Mouse (Mus musculus): ENCODE measurements around the gene Ppm1a. TPM values are rescaled to one million over a fixed set of nuclear protein-coding genes. Genes with fewer than 3 reads are reported as not detected.
"Not testable (repeated sequence)": the region's sequence is repeated elsewhere in the genome, so short reads cannot be mapped to it uniquely, and the experiment has no call there.

The Ppm1a gene
- polyA plus RNA-seq, 1 experiment from 2014 or later: 73.8 TPM

- Histone ChIP-seq H3K4me2 (replicated peaks; ENCODE audit: low read depth, low read length) (no peak overlapping the region), H3K27ac (ENCODE audit: low read depth, low read length) (no peak overlapping the region), H3K4me1 (ENCODE audit: control insufficient read depth, insufficient read depth, low read length) (peaks cover 4% of the 10 kb centered on the region; the same call in 1 of the 2 replicates), H3K9me3 (ENCODE audit: control insufficient read depth, low read length) (no peaks in the 10 kb centered on the region), H3K4me3 (ENCODE audit: low read length) (no peak overlapping the region), H3K9ac (ENCODE audit: low read depth, low read length) (no peak overlapping the region), H3K36me3 (ENCODE audit: control insufficient read depth, insufficient read depth, low read length) (no peaks in the 10 kb centered on the region; the same call in 1 of the 2 replicates), H3K27me3 (ENCODE audit: control insufficient read depth, insufficient read depth, low read length) (no peaks in the 10 kb centered on the region)
- 94% methylated on average over 2 of the region's 2 CpGs for WGBS
- ATAC-seq (ENCODE audit: low FRiP score, low TSS enrichment): no peak
Measured at GRCm38 (mm10) chr12:72768230-72768629, 11.0 kb downstream of the Ppm1a start.

GRCm38 (mm10) chr12:72769546-72770230 is 12.4 kb downstream of the Ppm1a start:
- 83% methylated on average over 5 of the region's 5 CpGs for WGBS

GRCm38 (mm10) chr12:72771153-72771552 is 13.9 kb downstream of the Ppm1a start:
- Histone ChIP-seq H3K27ac (ENCODE audit: low read depth, low read length) (no peak overlapping the region), H3K9me3 (ENCODE audit: control insufficient read depth, low read length) (no peaks in the 10 kb centered on the region), H3K4me3 (ENCODE audit: low read length) (no peak overlapping the region), H3K27me3 (ENCODE audit: control insufficient read depth, insufficient read depth, low read length) (no peaks in the 10 kb centered on the region), H3K4me1 (ENCODE audit: control insufficient read depth, insufficient read depth, low read length) (no peaks in the 10 kb centered on the region), H3K9ac (ENCODE audit: low read depth, low read length) (no peak overlapping the region), H3K36me3 (ENCODE audit: control insufficient read depth, insufficient read depth, low read length) (no peaks in the 10 kb centered on the region; the same call in 1 of the 2 replicates), H3K4me2 (replicated peaks; ENCODE audit: low read depth, low read length) (no peak overlapping the region)
- WGBS: 100% methylated on average over 2 of the region's 2 CpGs
- no peak for ATAC-seq (ENCODE audit: low FRiP score, low TSS enrichment)

More at GRCm38 (mm10) chr12:72769546-72770230, 12.4 kb downstream of the Ppm1a start:
- Histone ChIP-seq H3K4me3 (ENCODE audit: low read length) (no peak overlapping the region), H3K4me1 (ENCODE audit: control insufficient read depth, insufficient read depth, low read length) (no peaks in the 10 kb centered on the region), H3K9ac (ENCODE audit: low read depth, low read length) (no peak overlapping the region), H3K9me3 (ENCODE audit: control insufficient read depth, low read length) (no peaks in the 10 kb centered on the region), H3K4me2 (replicated peaks; ENCODE audit: low read depth, low read length) (no peak overlapping the region), H3K27me3 (ENCODE audit: control insufficient read depth, insufficient read depth, low read length) (no peaks in the 10 kb centered on the region), H3K36me3 (ENCODE audit: control insufficient read depth, insufficient read depth, low read length) (no peaks in the 10 kb centered on the region; the same call in 1 of the 2 replicates), H3K27ac (ENCODE audit: low read depth, low read length) (no peak overlapping the region)
- ATAC-seq (ENCODE audit: low FRiP score, low TSS enrichment): no peak

- H3K27me3 ChIP-seq (ENCODE audit: control insufficient read depth, insufficient read depth, low read length): no peaks in the 10 kb centered on the region
- H3K4me1 ChIP-seq (ENCODE audit: control insufficient read depth, insufficient read depth, low read length): no peaks in the 10 kb centered on the region
- WGBS: 89% methylated on average over 3 of the region's 3 CpGs
- no peak overlapping the region for H3K4me3 ChIP-seq (ENCODE audit: low read length)
- ATAC-seq (ENCODE audit: low FRiP score, low TSS enrichment): no peak
- no peaks in the 10 kb centered on the region for H3K9me3 ChIP-seq (ENCODE audit: control insufficient read depth, low read length)
- no peak overlapping the region for H3K27ac ChIP-seq (ENCODE audit: low read depth, low read length)
- H3K36me3 ChIP-seq (ENCODE audit: control insufficient read depth, insufficient read depth, low read length): no peaks in the 10 kb centered on the region; the same call in 1 of the 2 replicates
- H3K4me2 ChIP-seq (replicated peaks; ENCODE audit: low read depth, low read length): no peak overlapping the region
- H3K9ac ChIP-seq (ENCODE audit: low read depth, low read length): no peak overlapping the region
Measured at GRCm38 (mm10) chr12:72771711-72772110, 14.5 kb downstream of the Ppm1a start.

- WGBS: 68% methylated on average over 7 of the region's 7 CpGs
- Histone ChIP-seq H3K4me3 (ENCODE audit: low read length) (no peak overlapping the region), H3K4me2 (replicated peaks; ENCODE audit: low read depth, low read length) (no peak overlapping the region), H3K27ac (ENCODE audit: low read depth, low read length) (no peak overlapping the region), H3K9me3 (ENCODE audit: control insufficient read depth, low read length) (no peaks in the 10 kb centered on the region), H3K4me1 (ENCODE audit: control insufficient read depth, insufficient read depth, low read length) (no peaks in the 10 kb centered on the region), H3K36me3 (ENCODE audit: control insufficient read depth, insufficient read depth, low read length) (no peaks in the 10 kb centered on the region; the same call in 1 of the 2 replicates), H3K9ac (ENCODE audit: low read depth, low read length) (no peak overlapping the region), H3K27me3 (ENCODE audit: control insufficient read depth, insufficient read depth, low read length) (no peaks in the 10 kb centered on the region)
- no peak for ATAC-seq (ENCODE audit: low FRiP score, low TSS enrichment)
Measured at GRCm38 (mm10) chr12:72773921-72774320, 16.7 kb downstream of the Ppm1a start.

GRCm38 (mm10) chr12:72777244-72777643 is 20.0 kb downstream of the Ppm1a start:
- no peak for ATAC-seq (ENCODE audit: low FRiP score, low TSS enrichment)
- 76% methylated on average over 4 of the region's 4 CpGs for WGBS
- Histone ChIP-seq H3K4me1 (ENCODE audit: control insufficient read depth, insufficient read depth, low read length) (no peaks in the 10 kb centered on the region), H3K27ac (ENCODE audit: low read depth, low read length) (no peak overlapping the region), H3K4me2 (replicated peaks; ENCODE audit: low read depth, low read length) (no peak overlapping the region), H3K4me3 (ENCODE audit: low read length) (no peak overlapping the region), H3K9ac (ENCODE audit: low read depth, low read length) (no peak overlapping the region), H3K36me3 (ENCODE audit: control insufficient read depth, insufficient read depth, low read length) (no peaks in the 10 kb centered on the region), H3K27me3 (ENCODE audit: control insufficient read depth, insufficient read depth, low read length) (no peaks in the 10 kb centered on the region), H3K9me3 (ENCODE audit: control insufficient read depth, low read length) (no peaks in the 10 kb centered on the region)

GRCm38 (mm10) chr12:72780136-72780535 is 22.9 kb downstream of the Ppm1a start:
- H3K9ac ChIP-seq (ENCODE audit: low read depth, low read length): no peak overlapping the region
- no peaks in the 10 kb centered on the region for H3K4me1 ChIP-seq (ENCODE audit: control insufficient read depth, insufficient read depth, low read length)
- H3K27me3 ChIP-seq (ENCODE audit: control insufficient read depth, insufficient read depth, low read length): no peaks in the 10 kb centered on the region
- no peaks in the 10 kb centered on the region for H3K9me3 ChIP-seq (ENCODE audit: control insufficient read depth, low read length)
- H3K27ac ChIP-seq (ENCODE audit: low read depth, low read length): no peak overlapping the region
- H3K36me3 ChIP-seq (ENCODE audit: control insufficient read depth, insufficient read depth, low read length): peaks cover 15% of the 10 kb centered on the region; the same call in 1 of the 2 replicates
- WGBS: 94% methylated on average over 5 of the region's 5 CpGs
- no peak overlapping the region for H3K4me2 ChIP-seq (replicated peaks; ENCODE audit: low read depth, low read length)
- H3K4me3 ChIP-seq (ENCODE audit: low read length): no peak overlapping the region
- ATAC-seq (ENCODE audit: low FRiP score, low TSS enrichment): no peak

- H3K27me3 ChIP-seq (ENCODE audit: control insufficient read depth, insufficient read depth, low read length); H3K9ac ChIP-seq (ENCODE audit: low read depth, low read length); H3K27ac ChIP-seq (ENCODE audit: low read depth, low read length); H3K4me2 ChIP-seq (replicated peaks; ENCODE audit: low read depth, low read length); H3K4me1 ChIP-seq (ENCODE audit: control insufficient read depth, insufficient read depth, low read length); ATAC-seq (ENCODE audit: low FRiP score, low TSS enrichment); H3K9me3 ChIP-seq (ENCODE audit: control insufficient read depth, low read length); H3K4me3 ChIP-seq (ENCODE audit: low read length): not testable (repeated sequence)
- WGBS: 94% methylated on average over 4 of the region's 4 CpGs
- H3K36me3 ChIP-seq (ENCODE audit: control insufficient read depth, insufficient read depth, low read length): peaks cover 23% of the 10 kb centered on the region
Measured at GRCm38 (mm10) chr12:72782786-72783185, 25.5 kb downstream of the Ppm1a start.

GRCm38 (mm10) chr12:72785183-72785930 is 28.1 kb downstream of the Ppm1a start:
- no peak for ATAC-seq (ENCODE audit: low FRiP score, low TSS enrichment)
- Histone ChIP-seq H3K36me3 (ENCODE audit: control insufficient read depth, insufficient read depth, low read length) (peaks cover 25% of the 10 kb centered on the region), H3K4me3 (ENCODE audit: low read length) (no peak overlapping the region), H3K9me3 (ENCODE audit: control insufficient read depth, low read length) (no peaks in the 10 kb centered on the region), H3K27me3 (ENCODE audit: control insufficient read depth, insufficient read depth, low read length) (no peaks in the 10 kb centered on the region), H3K4me2 (replicated peaks; ENCODE audit: low read depth, low read length) (no peak overlapping the region), H3K27ac (ENCODE audit: low read depth, low read length) (no peak overlapping the region), H3K4me1 (ENCODE audit: control insufficient read depth, insufficient read depth, low read length) (no peaks in the 10 kb centered on the region), H3K9ac (ENCODE audit: low read depth, low read length) (no peak overlapping the region)
- 95% methylated on average over 6 of the region's 6 CpGs for WGBS

All from kidney, embryonic 14.5 days (tissue).